Mouse (Mus musculus) layer of hippocampus, adult 2 months (tissue): ENCODE measurements at regions not wholly inside any gene's neighbourhood (a gene's known extent, or its start where the extent isn't known, plus 50 kb on each side); places are given as distances from the start of the nearest gene placed in this dataset.
A peak's percentile ranks its signal among the peaks of the same experiment; 100 is the strongest.

Source experiments
- DNase-seq, 2 experiments: peaks; one replicate each; pipeline ENCODE4 v3.0.0; 2022; ENCODE audit warnings: low spot score in 2 of 2
- H3K27ac ChIP-seq: fragments of 200-600 bp; 2 replicates; pipeline ENCODE4 v1.8.1; 2022
- H3K4me3 ChIP-seq: fragments of 200-600 bp; 2 replicates; pipeline ENCODE4 v1.8.1; 2022; ENCODE audit warnings: mild to moderate bottlenecking
- CTCF ChIP-seq: fragments of 200-600 bp; conservative IDR thresholded peaks from 2 replicates; pipeline ENCODE4 v1.8.1; 2022; ENCODE audit warnings: antibody characterized with exemption, mild to moderate bottlenecking, moderate library complexity

- TF ChIP-seq CTCF = no peak
- peak in 1 of 2 experiments; percentile 29 for DNase-seq
- Histone ChIP-seq H3K27ac (peak overlapping the region; percentile 51), H3K4me3 (no peak overlapping the region)
Observed at GRCm38 (mm10) chr10:54448352-54449043, 372.1 kb upstream of the Man1a start.

- no peak overlapping the region for H3K27ac ChIP-seq
- no peak for TF ChIP-seq CTCF
- no peak overlapping the region for H3K4me3 ChIP-seq
- DNase-seq = no peak
Observed at GRCm38 (mm10) chr10:54403223-54403926, 327.0 kb upstream of the Man1a start.

GRCm38 (mm10) chr10:54383751-54384150 lies 307.3 kb upstream of the Man1a start:
- no peak for DNase-seq
- no peak for TF ChIP-seq CTCF
- H3K4me3 ChIP-seq = no peak overlapping the region
- no peak overlapping the region for H3K27ac ChIP-seq

GRCm38 (mm10) chr10:54381530-54381929 lies 305.1 kb upstream of the Man1a start:
- no peak overlapping the region for H3K27ac ChIP-seq
- peak in 1 of 2 experiments; percentile 20 for DNase-seq
- H3K4me3 ChIP-seq = no peak overlapping the region
- no peak for TF ChIP-seq CTCF

- TF ChIP-seq CTCF = no peak
- no peak for DNase-seq
- H3K4me3 ChIP-seq = no peak overlapping the region
Observed at GRCm38 (mm10) chr10:54369158-54369557, 292.7 kb upstream of the Man1a start.

GRCm38 (mm10) chr10:54365315-54365714 lies 288.9 kb upstream of the Man1a start:
- Histone ChIP-seq H3K27ac (no peak overlapping the region), H3K4me3 (no peak overlapping the region)
- TF ChIP-seq CTCF = no peak
- DNase-seq = peak in 1 of 2 experiments; percentile 1

More at GRCm38 (mm10) chr10:54369158-54369557, 292.7 kb upstream of the Man1a start:
- H3K27ac ChIP-seq = no peak overlapping the region

- H3K4me3 ChIP-seq = no peak overlapping the region
- TF ChIP-seq CTCF = no peak
- H3K27ac ChIP-seq = no peak overlapping the region
- DNase-seq = no peak
Observed at GRCm38 (mm10) chr10:54337234-54337633, 260.8 kb upstream of the Man1a start.
